Mouse (Mus musculus) 3134 (cell line): Measurements from ENCODE around the gene Sccpdh.

ENCODE experiments used
- DNase-seq: peaks from one replicate; pipeline ENCODE4 v3.0.0-alpha.2; 2011; ENCODE audit warnings: low spot score; ENCODE audit not compliant: insufficient read length; ENCODE audit errors: extremely low read depth

Sccpdh gene

DNA sequence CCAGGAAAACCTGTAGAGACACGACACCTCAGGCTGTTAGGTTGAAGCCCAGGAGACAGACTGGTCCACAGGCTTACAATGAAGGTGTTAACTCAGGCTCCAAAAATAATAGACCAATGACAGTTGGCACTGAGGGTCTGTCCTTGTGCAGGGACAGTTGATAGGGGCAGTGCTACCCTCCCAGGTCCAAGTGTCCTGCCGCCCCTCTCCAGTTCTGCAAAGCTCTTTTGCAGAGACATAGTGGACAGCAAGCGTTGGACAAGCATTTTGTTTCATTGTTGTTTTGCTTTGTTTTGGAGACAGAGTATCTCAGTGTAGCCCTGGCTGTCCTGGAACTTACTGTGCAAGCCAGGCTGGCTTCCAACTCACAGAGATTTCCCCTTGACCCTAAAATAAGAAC is 63.4 kb downstream of the Sccpdh start:
- no peak for DNase-seq

DNA sequence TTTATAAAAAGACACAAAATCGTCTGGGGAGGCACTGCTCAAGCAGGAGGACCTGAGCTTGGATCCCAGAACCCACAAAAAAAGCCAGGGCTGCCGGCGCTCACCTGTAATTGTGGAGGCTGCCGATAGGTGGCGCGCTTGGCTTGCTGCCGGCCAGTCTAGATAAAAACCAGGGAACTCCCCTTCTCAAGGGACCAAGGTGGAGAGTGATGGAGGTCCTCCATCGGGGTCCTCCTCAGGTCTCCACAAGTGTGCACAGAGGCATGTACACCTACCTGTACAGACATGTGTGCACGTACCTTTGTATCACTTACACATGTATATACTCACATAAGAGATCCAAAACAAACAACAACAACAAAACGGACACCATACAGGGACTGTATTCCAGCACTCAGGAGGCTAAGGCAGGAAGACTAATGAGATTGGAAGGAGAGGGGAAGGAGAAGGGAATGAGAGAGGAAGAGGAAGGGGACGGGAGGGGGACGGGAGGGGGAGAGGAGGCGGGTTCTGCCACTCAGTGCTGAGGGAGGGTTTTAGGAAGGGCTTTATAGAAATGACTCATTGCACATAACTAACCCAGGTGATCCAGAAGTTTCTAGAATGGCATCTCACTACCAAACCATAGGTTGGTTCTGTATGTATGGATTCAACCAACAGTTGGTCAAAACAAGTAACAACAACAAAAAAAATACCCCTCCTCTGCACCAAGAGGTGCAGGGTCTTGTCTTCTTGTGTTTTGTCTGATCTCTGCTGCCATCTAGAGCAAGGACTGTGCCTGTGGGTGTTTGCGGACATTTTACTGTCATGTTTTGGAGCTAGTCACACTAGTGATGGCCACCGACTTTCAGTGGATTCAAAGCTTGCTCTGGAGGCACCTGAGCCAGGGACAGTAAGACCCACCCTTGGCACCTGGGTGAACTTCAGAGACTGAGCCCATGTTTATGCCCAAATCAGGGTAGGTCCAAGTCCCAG is 66.8 kb downstream of the Sccpdh start:
- DNase-seq, result peak; percentile 55

DNA sequence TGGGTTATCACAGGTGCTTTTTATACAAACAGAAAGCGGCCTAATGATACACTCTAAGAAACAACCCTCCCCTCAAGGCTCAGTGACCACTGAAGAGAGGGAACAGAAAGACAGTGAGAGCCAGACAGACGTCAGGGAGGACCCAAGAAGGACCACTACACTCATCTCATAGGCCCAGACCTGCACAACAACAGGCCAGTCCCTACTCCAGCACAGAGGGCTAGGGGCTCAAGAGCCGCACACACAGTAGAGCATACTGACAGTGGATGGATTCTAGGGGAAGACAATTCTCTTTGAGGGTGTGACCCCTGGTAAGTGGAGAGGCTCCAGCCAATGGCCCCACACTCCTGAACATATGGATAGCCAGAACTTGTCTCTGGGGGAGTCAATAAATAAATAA is 68.5 kb downstream of the Sccpdh start:
- no peak for DNase-seq
